Mouse (Mus musculus) lung, adult 2 months (tissue): Measurements from ENCODE around the gene Nus1. TPM values are rescaled to one million over a fixed set of nuclear protein-coding genes. Genes with fewer than 3 reads are reported as not detected.
A peak's percentile ranks its signal among the peaks of the same experiment; 100 is the strongest.

ENCODE experiments used
- DNase-seq: peaks from one replicate; pipeline ENCODE4 v3.0.0; 2022
- H3K4me1 ChIP-seq: fragments of 200-500 bp; 2 replicates; pipeline ENCODE4 v1.6.1; 2011; ENCODE audit warnings: low read length; ENCODE audit not compliant: control insufficient read depth, insufficient read depth
- H3K4me3 ChIP-seq: fragments of 200-500 bp; replicated peaks from 2 replicates; pipeline ENCODE3; 2011; ENCODE audit warnings: low read depth, mild to moderate bottlenecking, control low read depth, low read length; ENCODE audit errors: extremely low read depth
- CTCF ChIP-seq: fragments of 200-500 bp; IDR thresholded peaks from 2 replicates; pipeline ENCODE4 v1.5.1; 2011; ENCODE audit warnings: mild to moderate bottlenecking, low read length, control low read depth; ENCODE audit not compliant: insufficient read depth
- POLR2A ChIP-seq: fragments of 200-500 bp; IDR thresholded peaks from 2 replicates; pipeline ENCODE4 v1.6.1; 2011; ENCODE audit warnings: low read depth, mild to moderate bottlenecking, control low read depth, low read length, borderline replicate concordance; ENCODE audit errors: extremely low read depth
- WGBS: fragments of 180-500 bp; shearing (Covaris S2); methylation state at CpG from one replicate; pipeline ENCODE4 v1.1.7; 2018; 5-methylcytosine and 5-hydroxymethylcytosine counted together
- polyA plus RNA-seq: library from polyadenylated mRNA; depleted of rRNA; stranded (reverse); fragments of >200 nt; gene quantifications from 2 replicates; pipeline ENCODE4 v1.2.3, GENCODE M21; 2012; rRNA removed

The Nus1 gene
- polyA plus RNA-seq: 11.0 and 15.1 TPM in 2 replicates

DNA sequence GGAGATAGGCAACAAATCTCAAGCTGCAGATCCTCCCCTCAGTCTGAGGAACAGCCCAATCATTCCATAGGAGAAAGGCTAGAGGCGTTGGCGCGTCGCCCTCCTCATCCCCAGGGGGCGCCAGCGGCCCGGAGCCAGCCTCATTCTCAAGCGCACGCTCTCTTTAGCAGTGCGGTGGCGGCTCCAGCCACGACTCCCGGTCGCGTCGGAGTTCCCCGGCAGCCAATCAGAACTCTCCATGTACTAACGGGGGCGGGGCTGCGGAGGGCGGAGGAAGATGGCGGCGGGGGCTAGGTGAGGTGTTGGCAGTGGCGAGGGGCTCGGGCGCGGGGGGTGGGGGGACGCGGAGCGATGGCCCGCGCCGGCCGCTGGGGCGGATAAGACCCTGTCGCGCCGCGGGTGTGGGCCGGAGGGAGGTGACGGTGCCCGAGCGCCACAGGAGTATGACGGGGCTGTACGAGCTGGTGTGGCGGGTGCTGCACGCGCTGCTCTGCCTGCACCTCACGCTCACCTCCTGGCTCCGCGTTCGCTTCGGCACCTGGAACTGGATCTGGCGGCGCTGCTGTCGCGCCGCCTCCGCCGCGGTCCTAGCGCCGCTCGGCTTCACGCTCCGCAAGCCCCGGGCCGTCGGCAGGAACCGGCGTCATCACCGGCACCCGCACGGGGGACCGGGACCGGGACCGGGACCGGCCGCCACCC is at the start of gene Nus1:
Gene Nus1 (plus strand): TSS at position 249 of the 699 bp plus-strand sequence.
- TF ChIP-seq POLR2A (peak; percentile 60), CTCF (peak; percentile 71)
- H3K4me1 ChIP-seq: peaks cover 11% of the 10 kb centered on the region
- WGBS: under 1% methylated on average over 76 of the region's 79 CpGs
- DNase-seq: peak; percentile 91
- H3K4me3 ChIP-seq: peak within 1 kb of the TSS; percentile 83

DNA sequence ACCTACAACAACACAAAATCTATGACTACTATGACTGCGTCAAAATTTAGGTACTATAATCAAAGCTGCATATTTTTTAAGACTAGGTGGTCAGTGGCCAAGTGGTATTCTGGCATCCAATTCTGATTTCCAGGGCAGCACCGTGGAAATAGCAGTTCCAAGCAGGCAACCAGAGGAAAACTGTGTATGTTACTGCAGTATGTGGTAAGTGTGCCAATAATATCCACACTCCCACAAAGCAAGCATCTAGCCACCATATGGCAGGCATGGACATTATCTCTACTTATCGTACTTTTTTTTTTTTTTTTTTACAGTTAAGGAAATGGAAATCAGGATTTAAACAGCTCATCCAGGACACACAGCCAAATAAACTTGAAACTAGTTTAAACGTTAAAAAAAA is 49.0 kb upstream of the Nus1 start:
- DNase-seq: no peak
- Histone ChIP-seq H3K4me3 (no peak overlapping the region), H3K4me1 (no peaks in the 10 kb centered on the region)
- WGBS: 72% methylated on average over 4 of the region's 4 CpGs
- TF ChIP-seq POLR2A: no peak
- TF ChIP-seq CTCF: no peak

DNA sequence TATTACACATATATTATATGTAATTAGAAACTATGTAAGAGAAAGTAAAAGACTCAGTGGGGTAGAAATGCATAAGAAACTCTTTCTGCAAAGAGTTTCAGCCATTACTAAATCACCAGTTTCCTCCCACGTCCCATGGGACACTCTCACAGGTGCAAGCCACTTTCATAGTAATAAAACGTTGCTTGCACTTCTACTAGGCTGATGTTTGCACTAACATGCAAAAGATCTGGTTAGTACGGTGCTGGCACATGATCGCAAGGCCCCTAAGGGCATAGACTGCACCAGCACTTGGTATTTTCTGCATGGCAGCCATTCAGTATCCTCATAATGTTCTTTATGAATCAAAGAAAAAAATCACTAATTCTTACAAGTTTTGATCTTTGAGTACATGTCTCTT is 43.5 kb upstream of the Nus1 start:
- TF ChIP-seq POLR2A (no peak), CTCF (no peak)
- DNase-seq: no peak
- H3K4me1 ChIP-seq: peaks cover 2% of the 10 kb centered on the region; the same call in 1 of the 2 replicates
- WGBS: 72% methylated on average over 4 of the region's 4 CpGs
- H3K4me3 ChIP-seq: no peak overlapping the region

DNA sequence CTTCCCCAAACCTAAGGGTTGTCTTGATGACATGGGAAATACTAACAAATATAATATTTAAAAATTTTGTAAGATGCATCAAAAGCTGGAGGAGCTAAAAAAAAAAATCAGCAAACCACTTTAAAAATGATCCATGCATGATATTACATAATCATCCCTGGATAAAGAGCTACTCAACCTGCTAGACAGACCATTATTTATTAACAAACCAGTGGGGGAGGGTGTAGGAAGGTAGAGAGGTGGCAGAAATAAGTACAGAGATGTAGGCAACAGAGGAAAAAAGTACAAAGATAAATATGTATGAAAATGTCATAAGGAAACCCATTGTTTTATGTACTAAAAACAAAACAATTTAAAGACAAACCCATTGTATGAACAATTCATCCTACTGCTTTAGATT is 42.7 kb upstream of the Nus1 start:
- H3K4me3 ChIP-seq: no peak overlapping the region
- H3K4me1 ChIP-seq: peaks cover 2% of the 10 kb centered on the region; the same call in 1 of the 2 replicates
- no peak for DNase-seq
- TF ChIP-seq POLR2A: no peak
- no peak for TF ChIP-seq CTCF

DNA sequence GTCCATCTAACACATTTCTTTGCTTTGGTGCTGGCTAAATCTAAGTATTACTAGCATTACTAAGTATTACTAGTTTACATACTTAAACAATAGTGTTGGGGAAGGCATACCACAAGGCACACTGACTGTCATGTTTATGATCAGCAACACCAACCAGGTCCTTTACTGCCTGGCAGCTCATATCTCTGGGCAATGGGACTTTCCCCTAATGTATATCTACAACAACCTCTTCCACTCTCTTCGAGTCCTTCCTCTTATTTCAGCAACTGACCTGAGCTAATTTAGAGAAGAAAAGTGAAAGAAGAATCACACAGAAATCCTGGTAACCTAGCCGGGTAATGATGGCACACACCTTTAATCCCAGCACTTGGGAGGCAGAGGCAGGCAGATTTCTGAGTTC is 40.9 kb upstream of the Nus1 start:
- Histone ChIP-seq H3K4me1 (peaks cover 4% of the 10 kb centered on the region), H3K4me3 (no peak overlapping the region)
- TF ChIP-seq POLR2A: no peak
- no peak for TF ChIP-seq CTCF
- DNase-seq: no peak
- WGBS: 80% methylated on average over 2 of the region's 2 CpGs

DNA sequence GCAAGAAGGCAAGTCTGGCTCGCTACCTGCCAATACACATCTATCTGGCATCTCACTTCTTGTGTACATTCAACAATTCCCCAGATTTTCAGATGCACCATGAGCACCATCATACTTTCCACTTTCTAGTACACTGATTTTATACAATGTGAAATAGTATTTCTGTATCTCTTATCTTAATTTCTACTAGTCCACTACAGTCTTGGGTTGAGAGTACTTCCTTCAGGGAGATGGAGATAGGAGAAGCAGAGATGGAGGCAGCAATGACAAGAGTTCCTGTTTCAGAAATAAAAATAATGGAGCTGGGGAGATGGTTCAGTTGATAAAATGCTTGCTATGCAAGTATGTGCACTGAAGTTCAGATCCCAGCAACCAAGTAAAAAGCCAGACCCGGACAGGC is 39.5 kb upstream of the Nus1 start:
- peaks cover 6% of the 10 kb centered on the region for H3K4me1 ChIP-seq
- TF ChIP-seq POLR2A (no peak), CTCF (no peak)
- DNase-seq: no peak
- WGBS: 86% methylated on average over 2 of the region's 2 CpGs
- no peak overlapping the region for H3K4me3 ChIP-seq

DNA sequence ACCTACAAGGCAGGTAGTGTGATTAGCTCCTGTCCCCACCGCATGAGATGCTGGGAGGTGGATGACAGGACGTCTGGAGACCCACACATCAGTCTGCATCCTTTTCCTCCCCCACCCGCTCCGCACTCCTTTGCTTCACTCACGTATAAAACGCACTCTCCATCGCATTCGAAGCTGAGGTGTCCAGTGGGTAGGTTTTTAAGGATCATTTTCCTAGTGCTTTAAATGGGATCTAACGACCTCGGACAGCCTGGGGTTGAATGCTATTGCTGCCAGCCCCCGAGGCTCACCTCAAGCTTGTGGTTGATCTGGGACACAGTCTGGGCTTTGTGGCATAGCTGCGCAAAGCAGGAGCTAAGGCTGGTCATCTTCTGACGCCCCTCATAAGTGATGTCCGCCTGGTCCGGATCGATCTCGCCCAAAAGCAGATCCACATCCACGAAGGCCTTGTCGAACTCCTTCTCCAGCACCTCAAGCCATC is 36.0 kb upstream of the Nus1 start:
- under 1% methylated on average over 19 of the region's 19 CpGs for WGBS
- Histone ChIP-seq H3K4me3 (peak overlapping the region; percentile 90), H3K4me1 (peaks cover 8% of the 10 kb centered on the region)
- TF ChIP-seq CTCF (no peak), POLR2A (no peak)
- DNase-seq: no peak

DNA sequence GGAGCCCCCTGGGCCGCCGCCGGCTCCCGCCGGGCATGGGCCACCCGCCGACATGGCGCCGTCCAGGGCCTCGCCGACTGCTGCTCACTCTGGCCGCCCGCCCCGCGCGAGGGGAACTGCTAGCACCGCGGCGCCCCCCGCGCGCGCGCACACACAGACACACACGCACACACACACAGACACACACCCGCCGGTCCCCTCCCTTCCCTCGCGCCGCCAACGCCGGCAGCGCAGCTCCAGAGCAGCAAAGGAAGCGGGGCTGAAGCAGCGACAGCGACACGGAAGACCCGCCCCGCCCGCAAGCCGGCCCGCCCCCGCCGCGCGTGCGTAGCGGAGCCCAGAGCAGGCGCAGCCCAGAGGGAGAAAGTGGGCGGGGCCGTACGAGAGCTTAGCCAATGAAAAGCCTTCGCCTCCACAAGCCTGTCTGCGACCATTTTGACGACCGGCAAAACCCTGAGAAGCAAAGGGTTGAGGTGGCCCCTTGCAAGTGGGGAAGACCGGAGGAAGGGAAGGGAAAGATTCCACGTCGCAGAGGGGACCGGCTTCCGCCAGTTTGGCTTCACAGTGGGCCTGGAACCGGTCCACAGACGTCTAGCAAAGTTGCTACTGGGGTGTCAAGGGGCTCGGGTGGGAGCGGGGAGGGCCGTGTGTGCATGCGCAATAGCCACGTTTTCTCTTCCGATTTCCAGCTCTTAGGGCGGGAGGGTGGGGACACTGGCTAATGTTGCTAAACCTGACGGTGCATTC is 35.3 kb upstream of the Nus1 start, which contains the start of gene Gopc:
Gene Gopc (minus strand): TSS at position 280 of the 747 bp plus-strand sequence.
- DNase-seq: peak; percentile 97
- Histone ChIP-seq H3K4me1 (peaks cover 8% of the 10 kb centered on the region), H3K4me3 (peak within 1 kb of the TSS; percentile 98)
- WGBS: under 1% methylated on average over 63 of the region's 71 CpGs
- TF ChIP-seq CTCF (no peak), POLR2A (peak; percentile 60; the same call in 1 of the 2 replicates)

DNA sequence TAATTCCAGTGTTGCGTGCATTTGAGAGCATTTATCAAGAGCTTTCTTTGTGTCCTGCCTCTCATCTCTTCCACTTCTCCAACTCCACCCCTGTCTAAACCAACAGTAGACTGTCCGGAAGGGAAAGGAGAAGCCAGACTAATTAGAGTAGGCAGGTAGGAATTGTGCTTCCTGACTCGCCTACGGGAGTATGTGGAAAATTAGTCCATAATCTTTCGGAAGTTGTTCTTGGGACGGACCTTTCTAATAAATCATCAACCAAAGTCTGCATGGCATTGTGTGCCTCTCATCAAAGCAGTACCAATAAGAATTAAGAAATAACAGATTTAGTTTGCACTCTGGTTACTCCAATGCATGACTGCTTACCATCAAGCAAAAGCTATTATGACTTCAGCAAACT is 34.3 kb upstream of the Nus1 start:
- 52% methylated on average over 6 of the region's 6 CpGs for WGBS
- H3K4me3 ChIP-seq: peak overlapping the region; percentile 98
- TF ChIP-seq POLR2A: no peak
- TF ChIP-seq CTCF: no peak
- H3K4me1 ChIP-seq: peaks cover 8% of the 10 kb centered on the region
- DNase-seq: no peak
